ENCODE assay signal across 16 mouse cellular contexts in genomic region chr1:39143626-39144025, GRCm38 (mm10). TPM values are rescaled to one million over a fixed set of nuclear protein-coding genes. Genes with fewer than 3 reads are reported as not detected.
DNase-seq lines count a peak whose midpoint lies in the region; TF ChIP-seq lines count a peak whose summit lies in the region.
"Had no signal": no experiment of that assay in that cellular context is flagged by ENCODE, and none has a peak within 500 bp of the region (broad histone marks: within the 10 kb centered on the region; RNA-seq: fewer than 3 reads in every experiment).

No protein-coding gene starts in this region.

- DNase-seq in kidney, adult 11 months = peak; percentile 51
- DNase-seq in kidney, postnatal 10 days = no peak
- DNase-seq in left cerebral cortex, postnatal 4 days = peak; percentile 6
- DNase-seq in left cerebral cortex, adult 18-20 months (ENCODE audit: low spot score in 2 of 2) = no peak
- DNase-seq in adrenal gland, adult (ENCODE audit: inconsistent age in 2 of 2, low spot score in 1 of 2) = peak; percentile 5 to 79
- peak; percentile 2 for DNase-seq in brain, embryonic 14.5 days (ENCODE audit: low read depth)
- no peak for DNase-seq in c-Kit-positive CD71-positive TER-119-positive erythroid progenitor cells, embryonic 14.5 days (ENCODE audit: low spot score)
- DNase-seq in frontal cortex, postnatal 10 days (ENCODE audit: low spot score in 2 of 2) = no peak
- DNase-seq: cerebellum, adult 18-20 months; cerebellum, postnatal 25 days; forebrain, postnatal 0 days; lung, postnatal 10 days; midbrain, embryonic 14.5 days; right cerebral cortex, adult 18-20 months; thymus, postnatal 36 days had no signal

- TF ChIP-seq CTCF in brain, embryonic 14.5 days (IDR thresholded peaks at IDR 0.05; ENCODE audit: borderline replicate concordance, extremely low read depth, insufficient read depth, insufficient read length) = no peak

- intact Hi-C loops in left cerebral cortex, postnatal 4 days (cut with DNase I) = no loop called here

- no peak for TF ChIP-seq POLR2A in brain, embryonic 14.5 days (IDR thresholded peaks at IDR 0.05; ENCODE audit: borderline replicate concordance, extremely low read depth, insufficient read depth, insufficient read length, poor library complexity, severe bottlenecking)

RNA-seq across cellular contexts. Expression of gene Npas2, which starts 49.9 kb away (rescaled TPM):
- total RNA-seq in left cerebral cortex, postnatal 4 days (2021) = 10 to 100 TPM; 36.5 to 38.2 TPM
- total RNA-seq in left cerebral cortex, adult 18-20 months (2021) = 10 to 100 TPM; 58.8 to 70.4 TPM
- 0.44 and 0.77 TPM in 2 replicates for polyA plus RNA-seq in brain, embryonic 14.5 days (2012; rRNA removed)
- polyA plus RNA-seq: forebrain, embryonic 10.5 days had no signal

Comparison
In these comparisons a context has a peak if more than half of its experiments do, and no peak if none do; other contexts are left out.
1. DNase-seq: peak in kidney, adult 11 months (single experiment), left cerebral cortex, postnatal 4 days (single experiment), adrenal gland, adult (2 of 2) and brain, embryonic 14.5 days (single experiment); none in kidney, postnatal 10 days (single experiment), left cerebral cortex, adult 18-20 months (0 of 2), c-Kit-positive CD71-positive TER-119-positive erythroid progenitor cells, embryonic 14.5 days (single experiment) and frontal cortex, postnatal 10 days (0 of 2).